Mouse (Mus musculus): ENCODE results near the gene Ikzf3. TPM values are rescaled to one million over a fixed set of nuclear protein-coding genes. Genes with fewer than 3 reads are reported as not detected.

The Ikzf3 gene
- polyA plus RNA-seq, 1 experiment = 10.1 TPM

DNA sequence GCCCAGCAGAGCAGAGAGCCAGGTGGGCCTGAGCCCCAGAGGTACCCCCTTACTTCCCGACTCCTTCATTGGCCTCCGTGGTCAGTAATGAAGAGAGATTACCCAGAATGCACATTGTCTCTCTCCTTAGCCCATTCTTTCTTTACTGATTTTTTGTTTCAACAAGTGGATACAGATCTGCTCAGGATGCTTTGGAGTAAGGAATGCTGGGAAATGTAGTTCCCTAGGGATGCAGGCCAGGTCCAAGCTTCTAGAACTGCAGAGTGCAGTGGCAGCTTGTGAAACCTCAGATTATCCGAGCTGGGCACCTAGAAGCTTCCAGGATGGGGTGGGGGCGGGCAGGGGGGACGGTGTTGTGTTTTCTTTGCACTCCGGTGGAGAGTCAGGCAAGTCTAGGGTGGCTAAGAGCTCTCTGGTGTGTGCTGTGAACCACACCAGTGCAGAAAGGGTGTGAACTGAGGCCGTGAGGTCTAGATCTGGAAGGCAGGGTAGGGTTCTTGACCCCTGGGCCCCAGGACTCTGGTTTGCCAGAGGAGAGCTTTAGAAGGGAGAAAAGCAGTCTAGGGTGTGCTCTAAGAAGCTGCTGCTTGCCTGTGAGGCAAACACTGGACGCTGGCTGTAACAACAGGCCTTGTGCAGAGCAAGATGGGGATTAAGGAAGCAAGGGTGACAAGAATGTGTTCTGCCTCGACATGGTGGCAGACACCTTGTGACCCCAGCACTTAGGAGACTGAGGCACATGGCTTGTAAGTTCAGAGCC lies 113.9 kb downstream of the Ikzf3 start:
- Histone ChIP-seq H3K4me3 (replicated peaks; ENCODE audit: extremely low read depth, low read depth, low read length) (no peak overlapping the region), H3K4me1 (ENCODE audit: control insufficient read depth, insufficient read depth, low read length) (no peaks in the 10 kb centered on the region)
- DNase-seq = no peak
- TF ChIP-seq CTCF (IDR thresholded peaks at IDR 0.05; ENCODE audit: insufficient read depth, low read length) (no peak), POLR2A (IDR thresholded peaks at IDR 0.05; ENCODE audit: borderline replicate concordance, extremely low read depth, low read depth, low read length) (no peak)
- WGBS = 76% methylated on average over 9 of the region's 9 CpGs

DNA sequence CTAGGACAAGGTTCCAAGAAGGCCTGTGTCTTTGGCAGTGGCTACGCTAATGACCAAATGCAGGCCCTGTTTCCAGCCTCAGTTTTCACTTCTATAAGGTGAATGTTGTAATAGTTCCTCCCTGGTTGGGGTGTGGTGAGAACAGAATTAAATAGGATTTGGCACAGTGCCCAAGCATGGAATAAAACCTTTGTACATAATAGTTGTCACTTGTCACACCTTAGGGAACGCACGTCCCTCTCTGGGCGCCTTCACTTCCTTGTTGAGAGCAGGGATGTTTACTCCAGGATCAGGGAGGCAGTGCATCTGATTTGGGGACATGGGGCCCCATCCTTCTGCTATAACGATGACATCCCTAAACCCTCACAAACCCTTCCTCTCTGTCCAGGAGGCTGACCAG lies 117.4 kb downstream of the Ikzf3 start:
- H3K4me1 ChIP-seq (ENCODE audit: control insufficient read depth, insufficient read depth, low read length) = no peaks in the 10 kb centered on the region
- 67% methylated on average over 5 of the region's 5 CpGs for WGBS
- TF ChIP-seq CTCF (IDR thresholded peaks at IDR 0.05; ENCODE audit: insufficient read depth, low read length) (no peak), POLR2A (IDR thresholded peaks at IDR 0.05; ENCODE audit: borderline replicate concordance, extremely low read depth, low read depth, low read length) (no peak)
- no peak for DNase-seq
- no peak overlapping the region for H3K4me3 ChIP-seq (replicated peaks; ENCODE audit: extremely low read depth, low read depth, low read length)

DNA sequence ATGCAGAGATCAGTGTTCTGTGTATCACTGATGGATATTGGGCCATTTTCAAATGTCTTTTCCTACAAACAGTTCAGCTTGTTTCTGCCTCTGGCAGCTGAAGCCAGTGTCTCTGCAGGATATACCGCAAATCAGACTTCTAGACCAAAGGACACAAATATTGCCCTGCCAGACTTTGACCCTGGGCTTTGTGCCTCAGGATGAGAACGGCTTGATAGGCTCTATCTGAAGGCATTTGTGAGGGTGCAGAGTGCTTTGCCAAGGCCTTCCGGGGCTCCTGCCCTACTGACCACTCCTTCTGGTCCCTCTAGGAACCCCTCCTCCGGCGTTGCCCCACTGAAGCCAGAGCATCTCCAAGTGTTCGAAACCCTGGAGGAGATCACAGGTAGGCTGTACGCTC lies 119.2 kb downstream of the Ikzf3 start:
- TF ChIP-seq POLR2A (IDR thresholded peaks at IDR 0.05; ENCODE audit: borderline replicate concordance, extremely low read depth, low read depth, low read length) (no peak), CTCF (IDR thresholded peaks at IDR 0.05; ENCODE audit: insufficient read depth, low read length) (no peak)
- no peak for DNase-seq
- H3K4me1 ChIP-seq (ENCODE audit: control insufficient read depth, insufficient read depth, low read length) = no peaks in the 10 kb centered on the region
- 92% methylated on average over 7 of the region's 7 CpGs for WGBS
- no peak overlapping the region for H3K4me3 ChIP-seq (replicated peaks; ENCODE audit: extremely low read depth, low read depth, low read length)

DNA sequence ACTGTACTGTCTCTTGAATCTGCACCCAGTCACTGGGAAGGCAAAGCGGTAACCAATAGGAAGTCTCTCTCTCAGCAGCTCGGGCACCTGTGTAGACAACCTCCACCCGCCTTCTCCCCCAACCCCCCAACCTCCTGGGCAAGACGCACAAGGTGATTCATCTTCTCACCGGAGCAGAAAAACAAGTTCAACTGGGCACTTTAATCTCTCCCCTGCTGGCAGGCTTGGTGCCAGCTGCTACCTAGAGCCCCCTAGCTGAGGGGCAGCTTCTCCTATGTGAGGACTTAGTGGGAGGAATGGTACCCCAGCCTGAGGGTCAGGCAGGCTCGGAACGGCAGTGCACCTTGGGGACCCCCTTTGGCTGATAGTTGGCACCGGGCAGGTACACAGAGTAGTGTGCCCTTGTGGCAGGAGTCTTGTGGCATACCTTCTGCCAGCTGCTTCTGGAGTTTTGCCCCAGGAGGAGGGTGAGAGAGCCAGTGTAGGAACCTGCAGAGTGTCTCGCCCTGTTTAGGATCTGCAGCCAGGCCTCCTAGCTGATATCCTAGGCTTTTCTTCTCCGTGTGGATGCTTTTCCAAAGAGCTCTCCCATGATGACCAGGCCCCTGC lies 126.8 kb downstream of the Ikzf3 start:
- Histone ChIP-seq H3K4me1 (ENCODE audit: control insufficient read depth, insufficient read depth, low read length) (peaks cover 11% of the 10 kb centered on the region), H3K4me3 (replicated peaks; ENCODE audit: extremely low read depth, low read depth, low read length) (no peak overlapping the region)
- peak; percentile 53 for DNase-seq
- 64% methylated on average over 10 of the region's 10 CpGs for WGBS
- no peak for TF ChIP-seq CTCF (IDR thresholded peaks at IDR 0.05; ENCODE audit: insufficient read depth, low read length)
- TF ChIP-seq POLR2A (IDR thresholded peaks at IDR 0.05; ENCODE audit: borderline replicate concordance, extremely low read depth, low read depth, low read length) = no peak

DNA sequence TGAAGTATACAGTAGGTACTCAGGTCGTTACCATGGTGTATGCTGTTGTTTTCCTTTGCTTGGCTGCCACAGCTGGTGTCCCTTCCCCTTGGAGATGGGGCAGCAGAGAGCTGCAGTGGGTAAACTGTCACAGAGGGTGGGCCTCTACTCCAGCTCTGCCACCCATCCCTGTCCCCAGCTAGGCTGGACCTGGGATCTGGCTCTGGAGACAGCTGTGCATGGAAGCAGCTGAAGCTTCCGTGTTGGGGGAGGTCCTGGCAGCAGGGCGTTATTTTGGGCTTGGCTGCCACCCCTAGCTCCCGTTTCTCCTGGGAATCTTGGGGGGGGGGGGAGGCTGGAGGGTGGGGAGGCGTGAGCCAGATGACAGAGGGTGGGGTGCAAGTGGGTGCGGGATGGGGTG lies 127.6 kb downstream of the Ikzf3 start:
- TF ChIP-seq CTCF (IDR thresholded peaks at IDR 0.05; ENCODE audit: insufficient read depth, low read length) = no peak
- TF ChIP-seq POLR2A (IDR thresholded peaks at IDR 0.05; ENCODE audit: borderline replicate concordance, extremely low read depth, low read depth, low read length) = no peak
- 55% methylated on average over 6 of the region's 6 CpGs for WGBS
- Histone ChIP-seq H3K4me1 (ENCODE audit: control insufficient read depth, insufficient read depth, low read length) (peaks cover 16% of the 10 kb centered on the region), H3K4me3 (replicated peaks; ENCODE audit: extremely low read depth, low read depth, low read length) (no peak overlapping the region)
- no peak for DNase-seq

DNA sequence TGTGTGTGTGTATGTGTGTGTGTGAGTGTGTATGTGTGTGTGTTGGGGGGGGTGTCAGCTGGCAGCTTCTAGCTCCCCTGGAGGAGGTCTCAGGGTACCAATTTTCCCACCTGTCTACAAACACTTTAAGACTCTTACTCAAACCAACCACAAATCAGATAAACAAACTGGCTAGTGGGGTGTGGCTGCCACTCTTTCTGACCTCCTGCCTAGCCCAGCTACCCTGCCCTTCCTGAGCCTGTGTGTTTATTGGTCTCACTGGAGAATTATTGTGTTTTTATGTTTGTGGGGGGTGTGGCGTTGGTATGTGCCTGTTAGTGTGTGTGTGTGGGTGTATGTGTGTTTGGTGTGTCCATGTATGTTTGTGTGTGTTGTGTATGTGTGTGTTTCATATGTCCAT lies 128.8 kb downstream of the Ikzf3 start:
- DNase-seq = no peak
- WGBS = 43% methylated on average over 1 of the region's 1 CpGs
- TF ChIP-seq POLR2A (IDR thresholded peaks at IDR 0.05; ENCODE audit: borderline replicate concordance, extremely low read depth, low read depth, low read length) = no peak
- no peak for TF ChIP-seq CTCF (IDR thresholded peaks at IDR 0.05; ENCODE audit: insufficient read depth, low read length)
- Histone ChIP-seq H3K4me1 (ENCODE audit: control insufficient read depth, insufficient read depth, low read length) (peaks cover 16% of the 10 kb centered on the region), H3K4me3 (replicated peaks; ENCODE audit: extremely low read depth, low read depth, low read length) (no peak overlapping the region)

Other genes with a start within 250 kb of the Ikzf3 start
- not detected in 2 replicates for gene Neurod2, start 216.4 kb downstream of the Ikzf3 start, polyA plus RNA-seq (2012; rRNA removed)
- 20.0 and 22.1 TPM in 2 replicates for gene Ppp1r1b, start 197.6 kb downstream of the Ikzf3 start, polyA plus RNA-seq (2012; rRNA removed)
- 131 and 143 TPM in 2 replicates for gene Stard3, start 187.7 kb downstream of the Ikzf3 start, polyA plus RNA-seq (2012; rRNA removed)
- gene Tcap, start 162.2 kb downstream of the Ikzf3 start, polyA plus RNA-seq (2012; rRNA removed) = 73.7 and 136 TPM in 2 replicates
- gene Pnmt, start 159.6 kb downstream of the Ikzf3 start, polyA plus RNA-seq (2012; rRNA removed) = 2.0 and 3.5 TPM in 2 replicates
- gene Pgap3, start 145.5 kb downstream of the Ikzf3 start, polyA plus RNA-seq (2012; rRNA removed) = 26.6 and 28.1 TPM in 2 replicates
- 31.7 and 33.8 TPM in 2 replicates for gene Erbb2, start 133.6 kb downstream of the Ikzf3 start, polyA plus RNA-seq (2012; rRNA removed)
- gene Mien1, start 107.0 kb downstream of the Ikzf3 start, polyA plus RNA-seq (2012; rRNA removed) = 44.8 and 58.0 TPM in 2 replicates
- 48.0 and 48.9 TPM in 2 replicates for gene Grb7, start 99.6 kb downstream of the Ikzf3 start, polyA plus RNA-seq (2012; rRNA removed)
- 0.34 TPM in 1 of 2 replicates, not detected in the other for gene Zpbp2, start 5.1 kb upstream of the Ikzf3 start, polyA plus RNA-seq (2012; rRNA removed)
- 55.6 and 56.7 TPM in 2 replicates for gene Ormdl3, start 41.3 kb upstream of the Ikzf3 start, polyA plus RNA-seq (2012; rRNA removed)
- gene Lrrc3c, start 52.3 kb upstream of the Ikzf3 start, polyA plus RNA-seq (2012; rRNA removed) = not detected in 2 replicates
- gene Gm12355, start 79.6 kb upstream of the Ikzf3 start, polyA plus RNA-seq (2012; rRNA removed) = not detected in 2 replicates
- gene Gsdma3, start 80.3 kb upstream of the Ikzf3 start, polyA plus RNA-seq (2012; rRNA removed) = not detected in 2 replicates
- gene Gsdma2, start 100.7 kb upstream of the Ikzf3 start, polyA plus RNA-seq (2012; rRNA removed) = not detected in 2 replicates
- gene Gsdma, start 118.3 kb upstream of the Ikzf3 start, polyA plus RNA-seq (2012; rRNA removed) = 11.5 TPM in 1 of 2 replicates, not detected in the other
- 136 and 156 TPM in 2 replicates for gene Psmd3, start 136.5 kb upstream of the Ikzf3 start, polyA plus RNA-seq (2012; rRNA removed)
- gene Csf3, start 155.2 kb upstream of the Ikzf3 start, polyA plus RNA-seq (2012; rRNA removed) = not detected in 2 replicates
- 45.0 and 55.1 TPM in 2 replicates for gene Med24, start 183.4 kb upstream of the Ikzf3 start, polyA plus RNA-seq (2012; rRNA removed)
- 142 and 159 TPM in 2 replicates for gene Thra, start 194.6 kb upstream of the Ikzf3 start, polyA plus RNA-seq (2012; rRNA removed)
- gene Nr1d1, start 229.3 kb upstream of the Ikzf3 start, polyA plus RNA-seq (2012; rRNA removed) = 213 and 329 TPM in 2 replicates
- gene Msl1, start 249.5 kb upstream of the Ikzf3 start, polyA plus RNA-seq (2012; rRNA removed) = 39.0 and 54.3 TPM in 2 replicates

Measured in lung, adult 2 months (tissue).